Mouse (Mus musculus) ES-CJ7 (cell line): ENCODE data around the gene Thop1.
A peak's percentile ranks its signal among the peaks of the same experiment; 100 is the strongest.

ENCODE experiments used
- DNase-seq: peaks from one replicate; pipeline ENCODE4 v3.0.0; 2011; ENCODE audit warnings: low read depth, low spot score

The Thop1 gene

DNA sequence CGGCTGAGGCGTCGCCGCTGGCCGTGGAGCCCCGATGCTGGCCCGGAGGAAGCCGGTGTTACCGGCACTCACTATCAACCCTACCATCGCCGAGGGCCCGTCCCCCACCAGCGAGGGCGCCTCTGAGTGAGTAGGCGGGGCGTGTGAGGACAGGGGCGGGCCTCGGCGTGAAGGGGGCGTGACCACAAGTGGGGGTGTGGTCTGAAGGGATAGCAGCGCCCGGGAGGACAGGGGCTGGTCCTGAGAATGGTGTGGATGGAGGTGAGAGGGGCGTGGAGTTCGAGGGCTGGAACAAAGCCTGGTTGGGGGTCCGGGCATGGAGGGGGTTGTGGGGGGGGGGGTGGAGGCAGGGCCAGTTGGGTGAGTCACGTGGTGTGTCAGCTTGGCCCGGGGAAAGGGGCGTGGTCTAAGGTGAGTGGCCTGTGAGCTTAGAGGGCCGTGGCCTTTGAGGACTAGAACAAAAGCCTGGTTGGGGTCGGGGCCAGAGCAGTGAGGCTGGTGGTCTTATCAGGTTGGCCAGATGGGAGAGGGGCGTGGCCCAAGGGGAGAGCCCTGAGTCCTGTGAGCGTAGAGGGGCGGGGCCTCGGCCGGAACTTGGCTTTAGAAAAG, 36.4 kb downstream of the Thop1 start:
- DNase-seq = peak; percentile 99

- no peak for DNase-seq
These were observed 43.1 kb downstream of the Thop1 start for GRCm38 (mm10) chr10:81112946-81113345.

DNA sequence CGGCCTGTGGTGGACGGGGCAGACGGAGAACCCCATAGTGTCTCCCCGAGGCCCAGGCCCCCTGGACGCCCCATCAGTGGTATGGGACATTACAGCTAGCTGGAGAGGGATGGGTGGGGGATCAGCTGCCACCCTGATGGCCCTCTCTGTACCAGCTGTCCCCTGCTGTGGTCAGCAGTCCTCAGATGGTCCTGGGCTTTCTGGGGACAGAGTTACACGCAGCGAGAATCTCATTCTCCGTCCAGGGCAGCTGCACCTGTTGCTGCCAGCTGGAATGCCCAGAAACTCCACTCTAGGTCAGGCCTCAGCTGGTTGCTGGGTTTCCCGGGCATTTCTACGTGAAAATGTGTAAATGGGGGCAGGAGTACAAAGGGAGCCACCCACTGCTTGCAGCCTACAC, 49.8 kb downstream of the Thop1 start:
- DNase-seq = no peak

DNA sequence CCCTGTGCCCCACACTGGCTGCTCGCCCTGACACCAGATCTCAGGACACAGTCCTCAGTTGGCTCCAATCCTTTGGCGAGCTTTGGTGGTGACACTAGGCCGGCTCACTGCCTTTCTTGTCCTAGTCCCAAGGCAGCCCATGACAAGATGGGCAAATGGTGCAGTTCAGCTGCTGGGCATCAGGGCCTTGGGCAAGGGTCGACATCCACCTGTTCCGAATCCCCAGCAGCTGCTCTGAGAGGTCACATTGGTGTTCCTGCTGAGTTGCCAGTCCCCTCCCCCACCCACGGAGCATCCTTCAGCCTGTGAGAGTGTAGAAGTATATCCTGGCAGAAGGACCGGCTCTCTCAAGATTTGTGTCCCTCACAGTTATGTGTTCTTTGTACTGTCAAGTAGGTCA, 50.8 kb downstream of the Thop1 start:
- DNase-seq = no peak

DNA sequence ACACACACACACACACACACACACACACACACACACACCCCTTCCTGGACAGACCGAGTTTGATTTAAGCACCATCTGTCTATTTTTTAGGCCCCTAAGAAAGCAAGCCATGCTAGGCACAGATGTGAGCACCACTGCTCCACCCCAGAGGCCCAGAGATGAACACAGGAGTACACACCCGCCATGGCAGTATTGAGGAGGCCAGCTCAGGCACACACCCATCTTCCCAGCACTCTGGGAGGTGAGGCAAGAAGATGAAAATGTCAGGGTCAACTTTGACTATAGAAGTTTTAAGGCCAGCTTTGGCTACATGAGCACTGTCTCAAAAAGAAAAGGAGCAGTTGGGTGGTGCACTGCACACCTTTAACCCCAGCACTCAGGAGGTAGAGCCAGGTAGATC, 53.1 kb downstream of the Thop1 start:
- no peak for DNase-seq

DNA sequence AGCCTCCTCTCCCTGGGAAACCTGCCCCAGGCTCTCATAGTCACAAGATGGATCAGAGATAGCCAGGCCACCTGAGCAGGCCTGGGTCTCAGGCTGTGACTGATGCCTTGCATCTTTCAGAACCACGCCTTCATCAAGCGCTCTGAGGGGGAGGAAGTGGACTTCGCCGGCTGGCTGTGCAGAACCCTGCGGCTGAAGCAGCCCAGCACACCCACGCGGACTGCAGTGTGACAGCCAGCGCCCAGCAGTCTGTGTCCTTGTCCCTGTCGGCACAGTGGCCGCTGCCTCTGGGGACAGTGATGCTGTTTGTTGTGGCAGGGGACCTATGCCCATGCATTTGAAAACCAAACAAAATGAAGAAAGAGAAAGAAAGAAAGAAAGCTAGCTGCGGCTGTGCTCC, 53.7 kb downstream of the Thop1 start:
- DNase-seq = no peak
